Comparison of ENCODE assay signal across 8 mouse cellular contexts in the genomic region with DNA sequence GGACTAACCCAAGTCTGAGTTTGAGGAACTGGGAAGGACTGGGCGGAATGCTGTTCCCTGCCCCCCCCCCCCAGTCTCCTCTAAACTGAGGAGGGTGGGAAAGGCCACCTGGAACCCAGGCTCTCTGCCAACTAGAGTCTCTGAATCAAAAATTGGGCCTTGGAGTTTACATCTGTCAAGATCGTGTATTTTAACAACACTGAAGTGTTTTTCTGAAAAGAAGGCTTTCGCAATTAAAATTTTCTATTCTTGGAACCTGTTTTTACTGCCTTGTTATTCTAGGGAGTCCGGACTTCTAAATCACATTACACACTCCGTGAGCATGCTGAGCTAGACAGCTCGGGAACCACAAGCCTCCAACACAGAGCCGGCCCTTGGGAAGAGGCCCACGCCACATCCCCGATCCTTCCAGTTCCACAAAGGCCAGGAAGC. TPM values are rescaled to one million over a fixed set of nuclear protein-coding genes. Genes with fewer than 3 reads are reported as not detected.
A peak's percentile ranks its signal among the peaks of the same experiment; 100 is the strongest.
DNase-seq lines count a peak whose midpoint lies in the region; ATAC-seq and TF ChIP-seq lines count a peak whose summit lies in the region.

No protein-coding gene starts in this region.

- H3K36me3 ChIP-seq in embryonic facial prominence, embryonic 12.5 days, result no peaks in the 10 kb centered on the region
- H3K36me3 ChIP-seq in embryonic facial prominence, embryonic 10.5 days (replicated peaks), result no peaks in the 10 kb centered on the region
- no peaks in the 10 kb centered on the region for H3K36me3 ChIP-seq in midbrain, embryonic 14.5 days (ENCODE audit: control insufficient read depth, insufficient read depth, low read length)
- no peaks in the 10 kb centered on the region for H3K36me3 ChIP-seq in midbrain, embryonic 10.5 days
- no peaks in the 10 kb centered on the region for H3K36me3 ChIP-seq in kidney, embryonic 14.5 days (ENCODE audit: control insufficient read depth, insufficient read depth, low read length)
- H3K36me3 ChIP-seq in myocyte (ENCODE audit: control insufficient read depth, insufficient read depth), result no peaks in the 10 kb centered on the region

- 0 out of 2 replicates have a peak overlapping the region, but pooled peaks have one; percentile 23 for H3K27ac ChIP-seq in embryonic facial prominence, embryonic 12.5 days
- H3K27ac ChIP-seq in embryonic facial prominence, embryonic 10.5 days (replicated peaks), result no peak overlapping the region
- peak overlapping the region; percentile 26; the same call in 1 of the 2 replicates for H3K27ac ChIP-seq in midbrain, embryonic 14.5 days (replicated peaks; ENCODE audit: low read depth, low read length)
- H3K27ac ChIP-seq in midbrain, embryonic 10.5 days (replicated peaks), result no peak overlapping the region
- peak overlapping the region; percentile 13; the same call in 1 of the 2 replicates for H3K27ac ChIP-seq in kidney, embryonic 14.5 days (ENCODE audit: low read depth, low read length)

- H3K27me3 ChIP-seq in embryonic facial prominence, embryonic 12.5 days, result no peaks in the 10 kb centered on the region
- H3K27me3 ChIP-seq in embryonic facial prominence, embryonic 10.5 days (replicated peaks; ENCODE audit: low read depth, poor library complexity, severe bottlenecking), result no peaks in the 10 kb centered on the region
- H3K27me3 ChIP-seq in midbrain, embryonic 14.5 days (ENCODE audit: control insufficient read depth, insufficient read depth, low read length), result no peaks in the 10 kb centered on the region
- no peaks in the 10 kb centered on the region for H3K27me3 ChIP-seq in midbrain, embryonic 10.5 days (ENCODE audit: low read depth, poor library complexity, severe bottlenecking)
- H3K27me3 ChIP-seq in kidney, embryonic 14.5 days (ENCODE audit: control insufficient read depth, insufficient read depth, low read length), result no peaks in the 10 kb centered on the region
- H3K27me3 ChIP-seq in myocyte (ENCODE audit: control insufficient read depth, insufficient read depth, insufficient read length), result no peaks in the 10 kb centered on the region

- H3K4me1 ChIP-seq in embryonic facial prominence, embryonic 12.5 days, result peaks cover 26% of the 10 kb centered on the region
- peaks cover 33% of the 10 kb centered on the region for H3K4me1 ChIP-seq in embryonic facial prominence, embryonic 10.5 days
- peaks cover 16% of the 10 kb centered on the region for H3K4me1 ChIP-seq in midbrain, embryonic 14.5 days (ENCODE audit: control insufficient read depth, insufficient read depth, low read length)
- H3K4me1 ChIP-seq in midbrain, embryonic 10.5 days, result peaks cover 25% of the 10 kb centered on the region
- H3K4me1 ChIP-seq in kidney, embryonic 14.5 days (ENCODE audit: control insufficient read depth, insufficient read depth, low read length), result peaks cover 18% of the 10 kb centered on the region; the same call in 1 of the 2 replicates

- DNase-seq in embryonic facial prominence, embryonic 10.5 days (ENCODE audit: low spot score), result no peak
- peak; percentile 31 for DNase-seq in midbrain, embryonic 14.5 days
- DNase-seq in midbrain, embryonic 10.5 days (ENCODE audit: low spot score), result no peak
- no peak for DNase-seq in urinary bladder, postnatal 25 days (ENCODE audit: low spot score)

- no peak overlapping the region for H3ac ChIP-seq in myocyte (ENCODE audit: control insufficient read depth, insufficient read length)

- ATAC-seq in embryonic facial prominence, embryonic 12.5 days (ENCODE audit: insufficient number of reproducible peaks, insufficient read depth, low FRiP score, low TSS enrichment), result no peak
- no peak for ATAC-seq in midbrain, embryonic 14.5 days (ENCODE audit: low FRiP score, low TSS enrichment)
- peak; percentile 71; the same call in 1 of the 2 replicates for ATAC-seq in kidney, embryonic 14.5 days (ENCODE audit: low FRiP score, low TSS enrichment)
- no peak for ATAC-seq in inflammation-experienced regulatory T-cells, adult 6 months

- no peaks in the 10 kb centered on the region for H3K9me3 ChIP-seq in embryonic facial prominence, embryonic 12.5 days
- no peaks in the 10 kb centered on the region for H3K9me3 ChIP-seq in embryonic facial prominence, embryonic 10.5 days
- H3K9me3 ChIP-seq in midbrain, embryonic 14.5 days (ENCODE audit: control insufficient read depth, low read length), result no peaks in the 10 kb centered on the region
- H3K9me3 ChIP-seq in midbrain, embryonic 10.5 days (replicated peaks), result no peaks in the 10 kb centered on the region
- H3K9me3 ChIP-seq in kidney, embryonic 14.5 days (ENCODE audit: control insufficient read depth, low read length), result no peaks in the 10 kb centered on the region

- no peak for TF ChIP-seq POLR2A in myocyte (IDR thresholded peaks at IDR 0.05; ENCODE audit: insufficient read length, low read depth)

- H3K4me3 ChIP-seq in embryonic facial prominence, embryonic 12.5 days, result no peak overlapping the region
- H3K4me3 ChIP-seq in embryonic facial prominence, embryonic 10.5 days, result no peak overlapping the region
- H3K4me3 ChIP-seq in midbrain, embryonic 14.5 days (replicated peaks; ENCODE audit: low read depth, low read length), result no peak overlapping the region
- H3K4me3 ChIP-seq in midbrain, embryonic 10.5 days, result no peak overlapping the region
- no peak overlapping the region for H3K4me3 ChIP-seq in kidney, embryonic 14.5 days (ENCODE audit: low read length)
- H3K4me3 ChIP-seq in myocyte, result no peak overlapping the region

- no peak overlapping the region for H3K9ac ChIP-seq in embryonic facial prominence, embryonic 12.5 days
- no peak overlapping the region for H3K9ac ChIP-seq in midbrain, embryonic 14.5 days (replicated peaks; ENCODE audit: low read length)
- H3K9ac ChIP-seq in kidney, embryonic 14.5 days (ENCODE audit: low read depth, low read length), result no peak overlapping the region

- H3K4me2 ChIP-seq in embryonic facial prominence, embryonic 12.5 days (replicated peaks), result no peak overlapping the region
- no peak overlapping the region for H3K4me2 ChIP-seq in midbrain, embryonic 14.5 days (ENCODE audit: low read length)
- no peak overlapping the region for H3K4me2 ChIP-seq in kidney, embryonic 14.5 days (replicated peaks; ENCODE audit: low read depth, low read length)
- peak overlapping the region; percentile 42 for H3K4me2 ChIP-seq in myocyte (ENCODE audit: low read depth)

- peaks cover 79% of the 10 kb centered on the region for H3K79me2 ChIP-seq in myocyte (ENCODE audit: control insufficient read depth, insufficient read depth)

- WGBS in embryonic facial prominence, embryonic 12.5 days, result 60% methylated on average over 9 of the region's 9 CpGs
- WGBS in embryonic facial prominence, embryonic 10.5 days, result 83% methylated on average over 9 of the region's 9 CpGs
- 40% methylated on average over 9 of the region's 9 CpGs for WGBS in midbrain, embryonic 14.5 days
- 83% methylated on average over 9 of the region's 9 CpGs for WGBS in midbrain, embryonic 10.5 days
- WGBS in kidney, embryonic 14.5 days, result 44% methylated on average over 9 of the region's 9 CpGs

TF ChIP-seq in myocyte, 11 proteins besides CTCF, POLR2A, EP300 and RAD21:
- TF ChIP-seq CEBPB (IDR thresholded peaks at IDR 0.05; ENCODE audit: insufficient read depth, poor library complexity, severe bottlenecking) (0 out of 2 replicates have a peak, but pooled peaks have one; percentile 42), MYOG (IDR thresholded peaks at IDR 0.05; ENCODE audit: control insufficient read depth in 1 of 3, insufficient read depth in 1 of 3, insufficient read length in 2 of 3, low read depth in 2 of 3) (no peak)

RNA-seq across cellular contexts. Expression of a gene that starts 36.9 kb away (rescaled TPM):
- polyA plus RNA-seq in embryonic facial prominence, embryonic 12.5 days (2016; fragmentation: Nextera tagmentation; extraction: Ambion mirVana), result 26.1 and 26.3 TPM in 2 replicates
- 26.3 and 27.3 TPM in 2 replicates for polyA plus RNA-seq in embryonic facial prominence, embryonic 10.5 days (2016; fragmentation: Nextera tagmentation; extraction: Ambion mirVana)
- polyA plus RNA-seq in midbrain, embryonic 14.5 days (2014; fragmentation: Nextera tagmentation; extraction: Ambion mirVana), result 18.4 and 26.0 TPM in 2 replicates
- polyA plus RNA-seq in midbrain, embryonic 10.5 days (2016; fragmentation: Nextera tagmentation; extraction: Ambion mirVana), result 27.4 and 28.9 TPM in 2 replicates
- polyA plus RNA-seq in kidney, embryonic 14.5 days (2014; fragmentation: Nextera tagmentation; extraction: Ambion mirVana), result 8.0 and 20.2 TPM in 2 replicates
- polyA plus RNA-seq in myocyte (2012; fragmentation: generic; extraction: Trizol), result 39.6 TPM
- 100 to 1,000 TPM in 1 of 3 experiments, 10 to 100 TPM in 2; 96.4 to 121 (median 96.5) TPM for polyA plus RNA-seq in inflammation-experienced regulatory T-cells, adult 6 months (2017; shearing (Covaris generic))

Comparison
In these comparisons a context has a peak if more than half of its experiments do, and no peak if none do; other contexts are left out.
1. H3K27ac ChIP-seq: peak in embryonic facial prominence, embryonic 12.5 days (single experiment), midbrain, embryonic 14.5 days (single experiment) and kidney, embryonic 14.5 days (single experiment); none in embryonic facial prominence, embryonic 10.5 days (single experiment) and midbrain, embryonic 10.5 days (single experiment).